Mouse (Mus musculus) heart, embryonic 11.5 days (tissue): ENCODE data around the gene Csrnp3. TPM values are rescaled to one million over a fixed set of nuclear protein-coding genes. Genes with fewer than 3 reads are reported as not detected.
"Not testable (repeated sequence)": the region's sequence is repeated elsewhere in the genome, so short reads cannot be mapped to it uniquely, and the experiment has no call there.

Experiments used
- ATAC-seq: fragments of 200-750 bp; cut with Nextera tagmentation; replicated peaks from 2 replicates; pipeline ENCODE4 v1.8.0; 2017; ENCODE audit warnings: moderate library complexity; ENCODE audit not compliant: insufficient number of reproducible peaks, low FRiP score, low TSS enrichment
- H3K27ac ChIP-seq: fragments of 300-500 bp; sonication (generic); 2 replicates; pipeline ENCODE4 v1.5.1; 2014; ENCODE audit warnings: mild to moderate bottlenecking, low read depth, low read length
- H3K27me3 ChIP-seq: fragments of 300-500 bp; sonication (generic); 2 replicates; pipeline ENCODE4 v1.6.1; 2014; ENCODE audit warnings: mild to moderate bottlenecking, low read length, mixed read lengths; ENCODE audit not compliant: control insufficient read depth, insufficient read depth
- H3K36me3 ChIP-seq: fragments of 300-500 bp; sonication (generic); 2 replicates; pipeline ENCODE4 v1.6.1; 2014; ENCODE audit warnings: mild to moderate bottlenecking, low read length, moderate library complexity, mixed read lengths; ENCODE audit not compliant: control insufficient read depth, insufficient read depth
- H3K4me1 ChIP-seq: fragments of 300-500 bp; sonication (generic); 2 replicates; pipeline ENCODE4 v1.6.1; 2014; ENCODE audit warnings: low read length; ENCODE audit not compliant: control insufficient read depth, insufficient read depth
- H3K4me2 ChIP-seq: fragments of 300-500 bp; sonication (generic); 2 replicates; pipeline ENCODE4 v1.6.1; 2014; ENCODE audit warnings: mild to moderate bottlenecking, moderate library complexity
- H3K4me3 ChIP-seq: fragments of 300-500 bp; sonication (generic); 2 replicates; pipeline ENCODE4 v1.5.1; 2014; ENCODE audit warnings: low read depth, low read length
- H3K9ac ChIP-seq: fragments of 300-500 bp; sonication (generic); 2 replicates; pipeline ENCODE4 v1.6.1; 2014; ENCODE audit warnings: mild to moderate bottlenecking, low read depth, low read length, moderate library complexity
- H3K9me3 ChIP-seq: fragments of 300-500 bp; sonication (generic); replicated peaks from 2 replicates; pipeline ENCODE4 v1.6.1; 2016; ENCODE audit warnings: low read length; ENCODE audit not compliant: control insufficient read depth
- WGBS: fragments of 180-500 bp; shearing (Covaris S2); extraction: QIAGEN DNeasy Blood & Tissue Kit; methylation state at CpG from one replicate; pipeline ENCODE4 v1.1.7; 2014; ENCODE audit not compliant: insufficient replicate concordance; 5-methylcytosine and 5-hydroxymethylcytosine counted together
- polyA plus RNA-seq: library from polyadenylated mRNA; unstranded; fragments of >200 nt; fragmentation: Nextera tagmentation; extraction: Ambion mirVana; gene quantifications from 2 replicates; pipeline ENCODE4 v1.2.1, GENCODE M21; 2014

Csrnp3 gene
- polyA plus RNA-seq: 1.4 and 2.2 TPM in 2 replicates

DNA sequence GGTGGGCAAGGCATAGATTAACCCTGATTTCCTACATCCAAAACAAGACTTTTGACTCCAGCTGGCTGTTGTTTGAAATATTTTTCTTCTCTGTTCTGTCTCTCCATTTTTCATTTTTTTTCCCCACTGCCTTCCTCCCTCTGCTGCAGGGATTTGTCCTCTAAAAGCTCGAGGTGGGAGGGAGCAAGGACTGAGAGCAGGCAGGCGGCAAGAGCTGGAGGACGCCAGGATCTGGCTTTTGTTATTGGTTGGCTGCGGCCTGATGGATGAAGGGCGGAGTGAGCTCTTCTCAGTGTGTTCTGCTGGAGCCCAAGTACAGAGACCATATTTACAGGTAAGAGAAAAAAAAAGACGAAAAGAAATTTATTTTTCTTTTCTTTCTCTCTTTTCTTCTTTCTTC is at the start of gene Csrnp3:
Gene Csrnp3 (plus strand): TSS at position 217 of the 400 bp plus-strand sequence.
- H3K4me1 ChIP-seq: no peaks in the 10 kb centered on the region
- no peak within 1 kb of the TSS for H3K27ac ChIP-seq
- peak; percentile 78; the same call in 1 of the 2 replicates for ATAC-seq
- peak within 1 kb of the TSS; percentile 82 for H3K4me2 ChIP-seq
- H3K4me3 ChIP-seq: peak within 1 kb of the TSS; percentile 47
- no peaks in the 10 kb centered on the region for H3K36me3 ChIP-seq
- H3K9me3 ChIP-seq: no peaks in the 10 kb centered on the region
- H3K9ac ChIP-seq: peak within 1 kb of the TSS; percentile 52; the same call in 1 of the 2 replicates
- WGBS: 2% methylated on average over 6 of the region's 6 CpGs
- H3K27me3 ChIP-seq: no peaks in the 10 kb centered on the region

DNA sequence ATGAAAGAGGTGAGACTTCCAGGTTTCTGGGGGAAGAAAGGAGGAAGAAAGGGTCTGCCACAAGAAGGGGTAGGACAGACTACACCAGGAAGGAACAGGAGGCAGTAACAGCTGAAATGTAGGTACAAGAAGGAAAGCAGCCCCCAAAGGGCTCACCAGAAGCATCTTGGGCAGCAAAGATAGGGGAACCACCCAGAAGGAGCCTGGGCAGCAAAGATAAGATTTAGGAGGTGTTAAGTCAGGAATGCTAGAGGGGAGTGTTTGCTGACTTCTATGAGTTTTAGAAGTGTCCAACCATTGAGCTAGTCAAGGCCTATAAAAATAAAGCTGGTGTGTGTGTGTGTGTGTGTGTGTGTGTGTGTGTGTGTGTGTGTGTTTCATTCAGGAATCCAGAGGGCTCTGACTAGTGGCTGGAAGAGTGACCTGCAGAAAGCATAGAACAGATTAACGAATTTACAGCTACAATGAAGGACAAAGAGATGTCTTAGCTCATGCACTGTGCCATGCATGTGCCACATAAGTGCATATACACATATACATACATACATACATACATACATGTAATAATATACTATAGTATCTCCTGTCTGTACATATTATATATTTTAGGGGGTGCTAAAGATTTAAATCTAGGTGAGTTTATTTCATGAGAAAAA is 44.4 kb upstream of the Csrnp3 start:
- Histone ChIP-seq H3K9ac (no peak overlapping the region), H3K27ac (peak overlapping the region; percentile 22; the same call in 1 of the 2 replicates), H3K36me3 (no peaks in the 10 kb centered on the region), H3K4me3 (no peak overlapping the region), H3K4me2 (peak overlapping the region; percentile 14; the same call in 1 of the 2 replicates), H3K4me1 (no peaks in the 10 kb centered on the region), H3K9me3 (no peaks in the 10 kb centered on the region), H3K27me3 (no peaks in the 10 kb centered on the region)
- WGBS: 86% methylated on average over 1 of the region's 1 CpGs
- ATAC-seq: peak; percentile 90

DNA sequence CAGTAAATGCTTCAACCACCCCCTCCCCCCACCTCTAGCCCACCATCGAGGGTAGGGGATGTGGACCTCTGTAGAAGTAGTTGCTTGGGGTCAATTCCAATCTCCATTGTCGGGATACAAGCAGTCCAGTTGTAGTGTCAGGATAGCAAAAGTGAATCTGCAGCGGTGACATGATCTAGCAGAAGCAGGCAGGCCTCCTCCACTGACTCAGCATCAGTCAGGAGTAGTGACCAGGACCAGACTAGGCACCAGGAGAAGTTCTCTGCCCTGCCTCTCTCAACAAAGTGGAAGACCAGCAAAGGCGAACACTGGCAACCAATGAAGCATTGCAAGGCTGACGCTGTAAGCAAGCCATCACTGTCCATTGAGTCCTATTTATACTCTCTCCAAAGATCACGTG is 39.0 kb upstream of the Csrnp3 start:
- H3K27ac ChIP-seq: no peak overlapping the region
- 86% methylated on average over 6 of the region's 6 CpGs for WGBS
- H3K4me3 ChIP-seq: no peak overlapping the region
- H3K9ac ChIP-seq: no peak overlapping the region
- no peaks in the 10 kb centered on the region for H3K4me1 ChIP-seq
- no peaks in the 10 kb centered on the region for H3K27me3 ChIP-seq
- no peak overlapping the region for H3K4me2 ChIP-seq
- no peaks in the 10 kb centered on the region for H3K9me3 ChIP-seq
- no peak for ATAC-seq
- H3K36me3 ChIP-seq: no peaks in the 10 kb centered on the region

DNA sequence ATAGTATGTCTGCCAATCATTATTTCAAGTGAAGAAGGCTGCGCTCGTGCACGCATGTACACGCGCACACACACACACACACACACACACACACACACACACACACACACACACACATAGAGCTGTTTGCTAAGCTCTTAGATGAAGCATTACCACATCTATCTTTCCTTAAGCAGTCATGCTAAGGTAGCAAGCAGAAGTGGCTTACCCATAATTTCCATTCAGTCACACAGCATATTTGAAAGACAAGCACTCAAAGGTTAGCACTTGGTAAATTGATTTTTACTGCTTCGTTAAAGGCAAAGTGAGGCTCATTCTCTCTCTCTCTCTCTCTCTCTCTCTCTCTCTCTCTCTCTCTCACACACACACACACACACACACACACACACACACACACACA is 34.4 kb upstream of the Csrnp3 start:
- H3K36me3 ChIP-seq, H3K27me3 ChIP-seq, H3K9ac ChIP-seq, ATAC-seq, H3K4me2 ChIP-seq, H3K4me3 ChIP-seq, H3K9me3 ChIP-seq, H3K27ac ChIP-seq, H3K4me1 ChIP-seq: not testable (repeated sequence)
- WGBS: 94% methylated on average over 6 of the region's 6 CpGs

DNA sequence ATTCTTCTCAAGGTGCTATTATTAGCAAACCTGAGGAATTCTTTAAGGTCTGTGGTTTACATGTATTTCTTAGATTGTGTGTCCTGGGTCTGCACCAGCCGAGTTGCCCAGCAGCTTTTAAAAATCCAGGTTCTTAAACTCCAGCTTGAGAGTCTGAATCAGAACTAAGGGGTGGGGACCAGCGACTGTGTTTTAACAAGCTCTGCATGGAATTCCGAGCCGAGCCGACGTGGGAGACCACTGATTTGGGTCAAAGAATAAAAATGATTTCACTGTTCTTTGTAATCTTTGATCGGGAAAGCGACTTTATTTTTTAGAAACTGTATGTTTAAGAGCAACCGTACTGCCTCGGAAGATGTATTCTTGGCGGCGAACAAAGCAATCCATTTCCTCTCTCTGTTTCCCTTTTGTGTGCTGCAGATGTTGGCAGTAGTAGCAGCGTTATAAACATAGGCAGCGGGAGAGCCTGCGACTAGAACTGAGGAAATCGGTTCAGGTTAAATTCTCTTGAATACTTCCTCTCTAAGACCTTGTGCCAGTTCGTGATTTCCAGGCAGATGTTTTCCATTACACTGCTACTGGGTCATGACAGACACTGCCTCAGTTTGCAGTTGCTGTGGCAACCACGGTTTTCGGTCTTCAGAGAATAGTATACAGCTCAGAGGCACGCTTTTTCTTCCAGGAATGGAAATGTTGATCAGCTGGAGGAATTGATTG is 27.3 kb upstream of the Csrnp3 start:
- no peak overlapping the region for H3K9ac ChIP-seq
- 42% methylated on average over 20 of the region's 20 CpGs for WGBS
- H3K9me3 ChIP-seq: no peaks in the 10 kb centered on the region
- no peak overlapping the region for H3K27ac ChIP-seq
- peak; percentile 62; the same call in 1 of the 2 replicates for ATAC-seq
- no peaks in the 10 kb centered on the region for H3K36me3 ChIP-seq
- no peaks in the 10 kb centered on the region for H3K27me3 ChIP-seq
- H3K4me1 ChIP-seq: no peaks in the 10 kb centered on the region
- peak overlapping the region; percentile 21 for H3K4me3 ChIP-seq
- peak overlapping the region; percentile 46 for H3K4me2 ChIP-seq

DNA sequence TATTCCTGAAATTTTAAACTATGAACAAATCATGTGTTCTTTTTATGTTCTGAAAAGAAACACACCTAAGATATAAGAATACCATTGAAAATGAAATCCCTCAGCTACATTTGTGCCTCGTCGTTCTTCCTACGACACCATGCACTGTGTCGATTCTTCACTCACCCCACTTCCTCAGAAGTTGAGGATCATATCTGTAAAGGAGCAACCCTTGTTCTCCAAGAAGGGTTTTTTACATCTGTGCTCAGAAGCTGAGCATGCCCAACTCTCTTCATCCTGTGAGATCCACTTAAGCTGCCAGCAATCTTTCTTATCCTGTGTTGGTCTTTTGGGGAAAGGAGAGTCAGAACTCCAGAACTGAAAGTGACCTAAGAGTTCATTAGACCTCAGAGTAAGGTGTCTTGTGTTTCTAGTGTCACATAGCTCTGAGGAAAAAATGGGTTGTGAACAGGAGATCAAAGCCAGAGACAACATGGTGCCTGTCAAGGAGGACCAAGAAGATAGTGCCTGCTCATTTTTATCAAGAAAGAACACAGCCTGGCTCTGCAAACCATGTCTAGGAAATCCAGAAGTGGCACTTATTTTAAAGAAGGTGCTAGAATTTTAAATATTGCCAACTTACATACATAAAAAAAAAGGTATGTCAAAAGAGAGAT is 25.3 kb upstream of the Csrnp3 start:
- Histone ChIP-seq H3K27me3 (no peaks in the 10 kb centered on the region), H3K4me2 (no peak overlapping the region), H3K36me3 (no peaks in the 10 kb centered on the region), H3K4me1 (no peaks in the 10 kb centered on the region), H3K9me3 (no peaks in the 10 kb centered on the region), H3K9ac (no peak overlapping the region), H3K4me3 (no peak overlapping the region), H3K27ac (peak overlapping the region; percentile 50; the same call in 1 of the 2 replicates)
- peak; percentile 82 for ATAC-seq
- 75% methylated on average over 4 of the region's 4 CpGs for WGBS

DNA sequence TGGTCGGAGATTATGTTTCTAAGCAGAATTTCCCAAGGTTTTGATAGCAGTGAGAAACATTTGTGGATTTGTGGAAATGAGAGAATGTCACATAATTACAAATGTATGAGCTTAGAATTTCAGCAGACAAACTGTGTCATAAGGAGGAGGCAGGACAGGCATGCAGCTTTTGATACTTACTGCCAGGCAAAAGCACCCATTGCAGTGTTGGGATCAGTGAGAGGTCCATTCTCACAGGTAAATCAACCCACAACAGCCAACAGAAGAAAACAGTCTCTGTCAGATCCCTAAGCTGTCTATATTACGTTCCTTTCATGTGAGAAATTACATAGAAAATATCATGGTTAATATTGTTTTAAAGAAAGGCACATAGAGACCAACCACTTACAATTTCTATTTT is 19.3 kb upstream of the Csrnp3 start:
- WGBS: 78% methylated on average over 2 of the region's 2 CpGs
- Histone ChIP-seq H3K4me3 (no peak overlapping the region), H3K9me3 (no peaks in the 10 kb centered on the region), H3K36me3 (no peaks in the 10 kb centered on the region), H3K4me2 (no peak overlapping the region), H3K27me3 (no peaks in the 10 kb centered on the region), H3K4me1 (no peaks in the 10 kb centered on the region), H3K27ac (no peak overlapping the region), H3K9ac (no peak overlapping the region)
- no peak for ATAC-seq

DNA sequence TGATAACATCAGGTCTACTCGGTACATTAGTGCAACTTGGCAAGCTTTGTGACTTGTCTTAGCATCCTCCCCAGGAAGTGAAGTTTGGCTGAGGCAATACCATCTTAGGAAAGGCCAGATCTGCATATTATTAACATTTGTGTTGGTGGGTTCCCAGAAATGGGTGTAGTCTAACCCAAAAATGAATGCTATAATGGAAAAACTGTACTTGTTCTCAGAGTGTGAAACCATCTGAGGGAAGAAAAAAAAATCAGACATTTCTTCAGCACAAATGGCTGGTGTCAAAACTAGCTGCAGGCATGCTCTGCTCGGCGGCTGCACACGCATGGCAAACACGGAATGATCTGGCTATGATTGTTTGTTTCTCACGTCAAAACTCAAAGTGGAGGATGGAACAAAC is 18.8 kb upstream of the Csrnp3 start:
- Histone ChIP-seq H3K9me3 (no peaks in the 10 kb centered on the region), H3K27ac (no peak overlapping the region), H3K4me1 (no peaks in the 10 kb centered on the region), H3K4me3 (no peak overlapping the region), H3K36me3 (no peaks in the 10 kb centered on the region), H3K4me2 (no peak overlapping the region), H3K9ac (no peak overlapping the region), H3K27me3 (no peaks in the 10 kb centered on the region)
- ATAC-seq: no peak
- WGBS: 83% methylated on average over 6 of the region's 6 CpGs
